Mouse (Mus musculus) layer of hippocampus, adult 11-12 months (tissue): ENCODE measurements around the gene Mfsd6.

Source experiments
- DNase-seq: peaks from one replicate; pipeline ENCODE4 v3.0.0; 2022; ENCODE audit warnings: low spot score

The Mfsd6 gene

GRCm38 (mm10) chr1:52727056-52727900 lies at the start of gene Mfsd6:
Mfsd6 (minus strand) TSS chr1:52727462.
- DNase-seq: no peak

GRCm38 (mm10) chr1:52765176-52766111 lies 38.2 kb upstream of the Mfsd6 start:
- no peak for DNase-seq

- no peak for DNase-seq
Observed at GRCm38 (mm10) chr1:52763894-52764809, 36.9 kb upstream of the Mfsd6 start.

GRCm38 (mm10) chr1:52758174-52758573 lies 30.9 kb upstream of the Mfsd6 start:
- no peak for DNase-seq

GRCm38 (mm10) chr1:52754331-52754730 lies 27.1 kb upstream of the Mfsd6 start:
- no peak for DNase-seq

- DNase-seq: no peak
Observed at GRCm38 (mm10) chr1:52753828-52754227, 26.6 kb upstream of the Mfsd6 start.

GRCm38 (mm10) chr1:52752706-52753105 lies 25.4 kb upstream of the Mfsd6 start:
- no peak for DNase-seq

GRCm38 (mm10) chr1:52751634-52752033 lies 24.4 kb upstream of the Mfsd6 start:
- DNase-seq: no peak

- DNase-seq: no peak
Observed at GRCm38 (mm10) chr1:52749978-52750377, 22.7 kb upstream of the Mfsd6 start.

GRCm38 (mm10) chr1:52748260-52748659 lies 21.0 kb upstream of the Mfsd6 start:
- DNase-seq: peak; percentile 68

GRCm38 (mm10) chr1:52742567-52742966 lies 15.3 kb upstream of the Mfsd6 start:
- no peak for DNase-seq

- no peak for DNase-seq
Observed at GRCm38 (mm10) chr1:52734208-52734607, 6.9 kb upstream of the Mfsd6 start.

GRCm38 (mm10) chr1:52730258-52730657 lies 3.0 kb upstream of the Mfsd6 start:
- no peak for DNase-seq

GRCm38 (mm10) chr1:52728857-52729489 lies 1.7 kb upstream of the Mfsd6 start:
- DNase-seq: no peak

- peak; percentile 63 for DNase-seq
Observed at GRCm38 (mm10) chr1:52726371-52727055, 749 bp downstream of the Mfsd6 start.

GRCm38 (mm10) chr1:52722586-52722985 lies 4.7 kb downstream of the Mfsd6 start:
- no peak for DNase-seq

GRCm38 (mm10) chr1:52719096-52719495 lies 8.2 kb downstream of the Mfsd6 start:
- DNase-seq: peak; percentile 76

- DNase-seq: no peak
Observed at GRCm38 (mm10) chr1:52718068-52718748, 9.1 kb downstream of the Mfsd6 start.

GRCm38 (mm10) chr1:52714451-52714850 lies 12.8 kb downstream of the Mfsd6 start:
- no peak for DNase-seq

GRCm38 (mm10) chr1:52714021-52714420 lies 13.2 kb downstream of the Mfsd6 start:
- DNase-seq: no peak
